Mouse (Mus musculus) splenic B cell, adult 2 months (primary cell): ENCODE results near the gene Tmem245.

Experiments
- DNase-seq: peaks from one replicate; pipeline ENCODE4 v3.0.0-alpha.2; 2011; ENCODE audit warnings: low read depth, low spot score
- H3K27me3 ChIP-seq: 2 replicates; pipeline ENCODE4 v1.6.1; 2012; ENCODE audit warnings: mild to moderate bottlenecking, low read length, moderate library complexity, mixed read lengths; ENCODE audit not compliant: control insufficient read depth, poor library complexity, insufficient read depth, severe bottlenecking
- H3K36me3 ChIP-seq: 2 replicates; pipeline ENCODE4 v1.6.1; 2012; ENCODE audit warnings: mild to moderate bottlenecking, low read length, moderate library complexity, mixed read lengths; ENCODE audit not compliant: control insufficient read depth, poor library complexity, insufficient read depth, severe bottlenecking

The Tmem245 gene

DNA sequence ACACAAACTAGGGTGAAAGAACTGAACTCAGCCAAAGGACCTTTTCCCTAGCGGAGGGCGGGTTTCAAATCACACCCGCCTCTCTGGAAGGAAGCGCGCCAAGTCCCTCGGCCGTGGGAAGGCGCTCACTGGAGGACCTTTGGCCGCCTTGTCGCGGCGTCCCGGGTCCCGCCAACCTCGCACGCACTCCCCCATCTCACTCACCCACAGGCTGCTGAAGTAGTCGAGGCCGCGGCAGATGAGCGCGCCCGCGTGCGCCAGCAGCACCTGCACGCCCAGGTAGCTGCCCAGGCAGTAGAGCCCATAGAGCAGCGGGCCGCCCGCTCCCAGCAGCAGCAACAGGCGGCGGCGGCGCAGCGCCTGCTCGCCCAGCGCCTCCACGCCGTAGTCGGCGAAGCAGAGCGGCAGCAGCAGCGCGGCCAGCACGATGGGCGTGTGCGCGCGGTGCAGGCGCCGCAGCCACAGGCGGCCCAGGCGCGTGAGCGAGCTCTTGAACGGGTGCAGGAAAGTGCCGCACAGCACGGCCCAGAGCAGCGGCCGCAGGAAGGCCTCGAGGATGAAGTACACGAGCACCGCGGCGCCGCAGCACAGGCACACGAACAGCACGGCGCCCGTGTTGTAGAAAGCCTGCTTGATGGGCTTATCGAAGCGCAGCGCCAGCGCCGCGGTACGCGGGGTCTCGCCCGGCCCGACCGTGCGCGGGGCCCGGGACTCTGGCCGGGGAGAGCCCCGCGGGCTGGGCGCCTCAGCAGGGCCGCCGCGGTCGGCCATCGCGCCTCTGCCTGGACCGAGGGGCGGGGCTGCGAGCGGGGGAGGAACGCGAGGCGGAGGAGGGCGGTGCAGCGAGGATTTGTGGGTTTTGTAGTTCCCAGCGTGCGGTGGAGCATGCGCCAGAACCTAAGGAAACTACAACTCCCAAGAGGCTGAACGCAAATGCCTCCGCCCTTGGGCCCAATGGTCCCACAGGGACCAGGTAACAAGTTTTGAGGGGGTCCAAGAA, at the start of gene Tmem245:
Tmem245 (minus strand) TSS at position 797 of the 1,000 bp plus-strand sequence.
- H3K27me3 ChIP-seq, result no peaks in the 10 kb centered on the region
- DNase-seq, result peak; percentile 95
- no peaks in the 10 kb centered on the region for H3K36me3 ChIP-seq

DNA sequence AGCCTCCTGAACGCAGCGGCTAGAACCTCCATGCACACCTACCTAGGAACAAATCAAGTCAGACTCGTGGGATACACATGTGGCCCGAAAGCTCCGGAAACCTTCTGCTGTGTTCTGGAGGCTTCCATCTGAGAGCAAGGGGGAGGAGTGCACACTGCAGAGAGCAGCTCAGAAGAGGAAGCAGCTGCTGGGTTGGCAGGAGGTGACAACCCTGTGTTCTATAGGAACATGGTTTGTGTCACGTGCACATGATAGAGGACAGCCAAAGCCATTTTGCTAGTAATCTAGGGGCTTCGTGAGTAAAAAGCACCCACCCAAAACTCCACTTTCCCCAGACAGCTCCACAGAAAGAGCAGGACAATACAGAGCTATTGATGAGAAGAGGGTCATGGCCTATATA, 46.1 kb upstream of the Tmem245 start:
- Histone ChIP-seq H3K36me3 (no peaks in the 10 kb centered on the region), H3K27me3 (peaks cover 2% of the 10 kb centered on the region; the same call in 1 of the 2 replicates)
- peak; percentile 32 for DNase-seq

DNA sequence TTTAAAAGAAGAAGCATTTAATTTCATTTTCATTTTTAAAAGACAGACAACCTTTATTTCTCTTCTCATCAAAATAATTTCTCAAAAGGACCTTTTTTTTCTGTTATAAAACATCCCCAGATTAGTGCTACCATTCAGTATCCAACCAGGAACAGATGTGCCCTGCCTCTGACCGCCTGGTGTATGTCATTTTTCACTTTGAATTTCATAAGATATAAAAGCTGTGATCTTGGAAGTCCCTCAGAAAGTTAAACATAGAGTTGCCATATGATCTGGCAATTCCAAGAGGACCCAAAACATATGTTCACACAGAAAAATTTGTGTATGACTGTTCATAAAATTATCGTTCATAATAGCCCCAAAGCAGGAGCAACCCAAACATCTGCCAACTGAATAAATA, 44.7 kb upstream of the Tmem245 start:
- peaks cover 2% of the 10 kb centered on the region; the same call in 1 of the 2 replicates for H3K27me3 ChIP-seq
- no peak for DNase-seq
- no peaks in the 10 kb centered on the region for H3K36me3 ChIP-seq

DNA sequence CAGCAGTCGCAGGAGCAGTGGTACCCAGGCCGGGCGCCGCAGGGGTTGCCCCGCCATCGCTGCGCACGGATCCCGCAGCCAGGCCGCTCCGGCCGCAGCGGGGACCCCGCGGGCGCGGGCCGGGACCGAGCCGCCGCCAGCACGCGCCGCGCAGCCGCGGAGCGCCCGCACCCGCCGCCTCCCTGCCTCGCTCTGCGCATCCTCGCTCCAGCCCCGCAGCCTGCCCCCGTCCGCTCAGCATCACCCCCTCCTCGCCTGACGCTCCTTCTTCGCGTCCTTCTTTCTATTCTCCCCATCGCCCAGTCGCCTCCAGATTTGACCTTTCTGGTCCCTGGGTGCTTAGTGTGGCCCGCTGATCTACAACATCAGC, 43.0 kb upstream of the Tmem245 start, which contains the start of gene Frrs1l:
Frrs1l (minus strand) TSS at position 177 of the 370 bp plus-strand sequence.
- no peak for DNase-seq
- H3K27me3 ChIP-seq, result peaks cover 2% of the 10 kb centered on the region; the same call in 1 of the 2 replicates
- no peaks in the 10 kb centered on the region for H3K36me3 ChIP-seq

DNA sequence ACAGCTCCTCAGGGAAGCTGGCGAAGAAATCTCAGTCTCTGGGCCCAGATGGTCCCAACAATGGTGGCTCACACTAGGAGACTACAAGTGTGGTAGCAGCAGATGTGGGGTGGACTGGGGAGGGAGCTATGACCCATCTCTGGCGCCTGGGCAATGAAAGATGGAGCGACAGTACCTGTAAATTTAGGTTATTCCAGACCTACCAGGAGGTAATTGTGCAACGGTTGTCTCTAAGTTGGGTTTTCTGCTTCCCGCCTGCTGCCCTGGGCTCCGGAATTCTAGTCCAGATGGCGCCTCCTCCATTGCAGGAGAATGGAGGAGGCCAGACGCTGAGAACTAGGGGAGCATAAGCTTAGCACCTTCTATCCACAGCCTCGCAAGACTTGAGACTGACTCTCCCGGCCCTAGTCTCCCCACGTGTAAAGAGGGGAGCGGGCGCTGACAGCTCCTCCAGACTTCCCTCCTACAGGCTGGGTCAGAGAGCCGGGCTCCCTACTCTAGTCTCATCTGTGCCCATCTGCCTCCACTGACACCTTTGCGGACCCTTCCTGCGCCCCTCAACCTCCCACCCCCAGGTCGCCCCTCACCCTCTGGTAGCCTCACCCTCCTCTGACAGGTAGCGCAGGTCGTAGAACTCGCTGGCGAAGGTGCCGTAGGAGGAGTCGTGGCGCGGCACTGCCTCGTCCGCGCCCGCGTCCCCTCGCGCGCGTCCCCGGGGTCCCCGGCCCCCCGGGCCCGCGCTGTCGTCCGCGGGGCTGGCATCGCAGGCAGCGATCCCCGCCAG, 42.4 kb upstream of the Tmem245 start:
- DNase-seq, result no peak
- H3K36me3 ChIP-seq, result no peaks in the 10 kb centered on the region
- peaks cover 2% of the 10 kb centered on the region; the same call in 1 of the 2 replicates for H3K27me3 ChIP-seq

DNA sequence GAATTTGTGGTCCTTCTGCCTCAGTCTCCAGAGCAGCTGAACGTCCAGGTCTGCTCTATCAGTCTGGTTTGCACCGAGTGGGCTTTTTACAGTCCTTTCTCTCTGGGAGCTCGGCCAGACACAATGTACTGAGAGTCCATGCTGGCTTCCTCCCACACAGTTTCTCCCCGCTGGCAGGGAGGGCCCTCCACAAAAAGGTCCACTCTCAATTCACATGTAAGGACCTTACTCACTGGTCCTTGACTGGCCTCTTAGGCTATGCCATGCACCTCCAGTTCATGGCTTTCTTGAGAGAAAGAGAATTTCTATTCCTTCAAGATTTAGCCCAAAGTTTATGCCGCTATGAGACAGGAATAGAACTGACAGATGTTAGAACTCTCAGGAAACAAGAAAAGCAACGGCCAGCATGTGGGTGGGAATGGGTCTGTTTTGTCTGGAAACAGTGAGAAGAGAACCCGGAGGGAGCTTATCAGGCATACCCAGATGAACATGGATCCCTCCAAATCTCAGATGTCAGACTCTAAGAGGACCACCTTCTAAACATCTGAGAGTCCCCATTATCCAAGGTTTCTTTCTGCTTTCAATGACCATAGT, 18.4 kb upstream of the Tmem245 start:
- DNase-seq, result no peak
- Histone ChIP-seq H3K36me3 (no peaks in the 10 kb centered on the region), H3K27me3 (no peaks in the 10 kb centered on the region)

DNA sequence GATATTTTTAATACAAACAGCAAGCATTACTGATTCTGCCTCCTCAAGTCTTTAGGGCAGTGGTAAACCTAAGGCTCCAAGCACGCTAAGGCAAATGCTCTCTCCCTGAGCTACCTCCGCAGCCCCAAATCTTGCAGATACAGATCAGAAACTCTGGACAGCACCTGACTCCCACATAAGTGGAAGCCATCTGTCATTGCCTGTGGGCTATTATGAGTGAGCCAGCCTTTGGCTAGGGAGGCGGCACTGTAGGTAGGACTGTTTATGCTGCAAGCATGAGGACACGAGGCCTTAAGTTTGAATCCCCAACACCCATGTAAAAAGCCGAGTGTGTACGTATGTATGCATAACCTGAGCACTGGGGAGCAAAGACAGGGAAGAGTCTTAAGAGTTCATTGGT, 16.4 kb upstream of the Tmem245 start:
- Histone ChIP-seq H3K36me3 (no peaks in the 10 kb centered on the region), H3K27me3 (no peaks in the 10 kb centered on the region)
- DNase-seq, result no peak

DNA sequence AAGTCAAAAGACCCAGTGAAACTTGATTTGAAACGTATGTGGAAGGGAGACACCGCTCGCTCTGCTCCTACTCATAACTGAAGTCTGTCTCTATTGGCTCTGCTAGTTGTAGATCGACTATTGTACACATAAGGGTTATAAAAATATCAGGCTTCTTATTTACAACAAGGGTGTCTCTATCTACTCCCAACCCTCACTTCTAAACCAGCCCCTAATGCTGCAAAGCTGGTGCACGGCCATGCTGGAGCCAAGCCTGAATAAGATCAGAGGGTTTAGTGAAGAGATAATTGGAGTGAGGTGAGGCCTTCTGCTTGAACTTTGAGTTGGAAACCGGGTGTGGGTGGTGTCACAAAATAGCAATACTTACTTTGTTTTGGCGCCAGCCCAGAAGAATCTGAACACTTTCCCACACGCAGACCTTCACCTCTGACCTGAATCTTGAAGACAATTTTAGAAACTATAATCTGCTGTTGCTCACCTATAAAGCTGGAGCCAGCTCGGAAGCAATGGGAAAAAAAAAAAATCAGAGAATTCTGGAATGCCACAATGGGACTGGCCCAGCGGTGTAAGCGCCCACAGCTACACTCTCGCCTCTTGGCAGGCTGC, 14.2 kb upstream of the Tmem245 start:
- Histone ChIP-seq H3K27me3 (no peaks in the 10 kb centered on the region), H3K36me3 (no peaks in the 10 kb centered on the region)
- no peak for DNase-seq

DNA sequence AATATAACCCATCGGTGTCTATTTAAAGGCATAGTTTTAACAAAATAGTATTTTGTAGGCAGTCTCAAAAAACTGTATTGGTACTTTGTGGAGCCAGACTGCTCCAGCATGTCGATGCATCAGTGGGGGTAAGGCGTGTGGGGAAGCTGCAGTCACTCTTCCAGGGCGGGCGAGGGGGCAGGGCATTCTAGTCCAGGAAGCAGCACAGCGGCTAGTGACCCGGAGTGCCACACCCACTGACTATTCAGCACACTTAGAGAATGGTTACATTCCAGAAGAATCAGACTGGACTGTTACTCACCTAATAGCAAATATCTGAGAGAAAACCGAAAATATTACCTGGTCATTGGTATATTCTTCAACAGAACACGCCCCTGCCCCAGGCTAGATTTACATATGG, 10.3 kb upstream of the Tmem245 start:
- H3K27me3 ChIP-seq, result no peaks in the 10 kb centered on the region
- no peaks in the 10 kb centered on the region for H3K36me3 ChIP-seq
- DNase-seq, result no peak

DNA sequence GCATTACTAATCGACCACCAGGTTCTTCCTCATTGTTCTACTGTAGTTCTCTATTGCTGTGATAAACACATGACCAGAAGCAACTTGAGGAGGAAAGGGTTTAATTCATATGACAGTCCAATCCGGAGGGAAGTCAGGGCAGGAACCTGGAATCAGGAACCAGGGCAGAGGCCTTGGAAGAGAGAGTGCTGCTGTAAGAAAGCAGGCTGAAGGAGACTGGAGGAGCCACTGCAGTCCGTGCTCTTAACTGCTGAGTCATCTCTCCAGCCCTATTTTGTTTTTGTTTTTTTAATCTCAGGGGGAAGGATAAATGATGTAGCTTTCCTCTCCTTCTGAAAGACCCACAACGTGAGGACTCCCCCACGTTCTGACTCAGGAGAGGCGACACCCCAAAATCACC, 6.0 kb upstream of the Tmem245 start:
- H3K36me3 ChIP-seq, result no peaks in the 10 kb centered on the region
- no peak for DNase-seq
- H3K27me3 ChIP-seq, result no peaks in the 10 kb centered on the region

DNA sequence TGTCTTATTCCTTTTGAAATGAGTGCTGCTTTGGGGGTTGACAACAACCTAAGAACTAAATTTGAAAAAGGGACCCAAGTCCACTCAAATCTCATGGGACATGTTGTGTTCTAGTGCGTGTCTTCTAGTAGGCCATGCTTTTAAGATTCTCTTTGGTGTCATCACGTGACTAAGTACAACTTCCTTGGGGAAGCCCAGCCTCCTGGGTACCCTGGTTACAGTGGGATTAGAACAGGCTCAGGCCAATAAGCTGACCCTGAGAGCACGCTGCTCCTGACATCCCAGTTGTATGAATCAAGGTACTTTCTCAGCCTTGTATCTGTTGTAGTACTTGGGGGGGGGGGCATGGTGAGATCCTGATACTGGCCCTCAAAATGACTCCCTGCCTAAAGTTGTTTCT, 4.5 kb upstream of the Tmem245 start:
- H3K27me3 ChIP-seq, result no peaks in the 10 kb centered on the region
- DNase-seq, result no peak
- no peaks in the 10 kb centered on the region for H3K36me3 ChIP-seq

DNA sequence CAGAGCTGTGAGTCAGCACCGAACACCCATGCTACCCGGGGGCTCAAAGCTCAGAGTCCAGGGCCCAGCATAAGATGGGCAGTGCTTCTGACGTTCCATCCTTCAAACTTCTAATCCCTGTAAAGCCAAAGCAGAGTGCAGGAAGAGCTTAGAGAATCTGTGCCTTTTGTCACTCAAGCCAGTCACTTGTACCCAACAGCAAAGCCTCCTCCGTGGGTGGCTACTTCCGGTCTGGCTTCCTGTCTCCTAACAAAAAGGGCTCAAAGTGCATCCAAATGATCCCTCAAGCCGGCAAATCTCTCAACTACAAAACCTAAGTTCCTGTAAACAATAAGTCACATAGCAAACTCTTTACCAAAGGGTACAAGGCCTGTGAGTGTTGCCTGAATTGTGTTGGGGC, 2.3 kb upstream of the Tmem245 start:
- DNase-seq, result peak; percentile 25
- H3K36me3 ChIP-seq, result no peaks in the 10 kb centered on the region
- no peaks in the 10 kb centered on the region for H3K27me3 ChIP-seq

DNA sequence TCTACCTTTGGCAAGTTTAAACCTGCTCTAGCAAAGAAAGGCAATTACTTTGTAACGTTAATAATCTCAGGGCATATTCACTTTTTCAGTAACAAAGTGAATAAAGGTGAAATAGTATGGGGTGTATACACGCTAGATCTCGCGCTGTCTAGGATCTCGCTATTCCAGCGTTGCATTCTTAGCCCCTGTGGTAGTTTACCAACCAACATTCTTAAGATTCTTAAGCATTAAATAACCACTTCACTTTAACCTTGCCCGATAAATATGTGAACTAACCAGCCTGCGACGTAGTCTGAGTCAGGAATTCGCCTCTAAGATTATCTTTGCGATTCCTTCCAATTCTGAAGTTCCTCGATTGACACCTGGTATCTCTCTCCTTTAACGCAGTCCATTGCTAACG, 1.1 kb downstream of the Tmem245 start:
- Histone ChIP-seq H3K27me3 (no peaks in the 10 kb centered on the region), H3K36me3 (no peaks in the 10 kb centered on the region)
- no peak for DNase-seq

DNA sequence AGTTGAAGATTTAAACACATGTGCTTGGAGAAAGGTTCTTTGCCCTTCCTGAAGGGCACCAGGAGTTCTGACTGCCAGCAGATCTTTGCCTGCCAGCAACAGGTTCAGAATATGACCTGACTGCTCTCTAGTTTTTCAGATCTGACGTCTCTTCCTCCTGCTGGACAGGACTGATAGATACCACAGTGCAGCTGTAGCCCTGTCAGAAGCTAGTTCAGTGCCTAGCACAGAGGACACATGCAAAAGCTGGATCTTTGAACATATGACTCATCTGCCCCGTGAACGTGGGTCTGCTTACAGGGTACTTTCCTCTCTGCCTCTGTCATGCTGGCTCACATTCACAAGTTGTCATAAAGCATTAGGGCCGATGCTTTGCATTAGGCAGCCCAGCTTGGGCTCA, 3.0 kb downstream of the Tmem245 start:
- Histone ChIP-seq H3K27me3 (no peaks in the 10 kb centered on the region), H3K36me3 (no peaks in the 10 kb centered on the region)
- no peak for DNase-seq
